Mouse (Mus musculus): ENCODE measurements at regions not wholly inside any gene's neighbourhood (a gene's known extent, or its start where the extent isn't known, plus 50 kb on each side); places are given as distances from the start of the nearest gene placed in this dataset.

DNA sequence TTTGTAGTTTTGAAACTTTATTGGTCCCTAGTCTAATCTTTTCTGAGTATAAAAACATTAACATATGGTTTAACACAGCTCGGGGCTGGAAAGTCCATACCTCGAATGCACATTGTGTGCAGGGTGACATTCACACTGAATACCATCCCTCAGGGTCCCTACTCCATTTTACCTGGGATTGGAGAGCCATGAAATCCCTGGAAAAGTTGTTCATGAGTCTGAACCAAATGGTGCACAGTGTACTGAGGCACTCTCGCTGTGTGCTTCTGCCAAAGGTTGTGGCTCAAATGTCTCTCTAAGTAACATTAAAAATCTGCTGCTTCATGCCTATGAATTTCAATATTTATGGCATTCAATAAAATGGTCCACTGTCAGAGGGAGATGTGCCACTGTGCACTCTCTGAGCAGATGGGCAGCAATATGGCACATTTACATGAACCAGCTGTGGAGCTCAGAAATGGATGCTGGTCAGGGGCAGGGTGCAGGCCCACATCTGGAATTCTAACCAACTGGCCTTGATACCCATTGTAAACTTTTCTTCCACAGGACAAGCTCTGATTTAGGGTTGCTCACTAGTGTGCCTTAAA is 116.7 kb downstream of the Olig3 start:
- H3K27ac ChIP-seq (ENCODE audit: low read depth, low read length), result no peak overlapping the region
- no peak for ATAC-seq (replicated peaks; ENCODE audit: insufficient number of reproducible peaks, low FRiP score, low TSS enrichment)
- H3K36me3 ChIP-seq (ENCODE audit: control insufficient read depth, insufficient read depth, low read length), result no peaks in the 10 kb centered on the region
- H3K4me2 ChIP-seq, result no peak overlapping the region
- H3K27me3 ChIP-seq (ENCODE audit: control insufficient read depth, insufficient read depth, low read length), result no peaks in the 10 kb centered on the region
- H3K9me3 ChIP-seq (replicated peaks; ENCODE audit: control insufficient read depth, low read length), result no peaks in the 10 kb centered on the region
- H3K4me3 ChIP-seq (ENCODE audit: low read depth, low read length), result no peak overlapping the region
- no peaks in the 10 kb centered on the region for H3K4me1 ChIP-seq (ENCODE audit: control insufficient read depth, insufficient read depth, low read length)
- no peak overlapping the region for H3K9ac ChIP-seq (ENCODE audit: low read depth, low read length)
- WGBS (ENCODE audit: insufficient replicate concordance), result 72% methylated on average over 3 of the region's 3 CpGs

DNA sequence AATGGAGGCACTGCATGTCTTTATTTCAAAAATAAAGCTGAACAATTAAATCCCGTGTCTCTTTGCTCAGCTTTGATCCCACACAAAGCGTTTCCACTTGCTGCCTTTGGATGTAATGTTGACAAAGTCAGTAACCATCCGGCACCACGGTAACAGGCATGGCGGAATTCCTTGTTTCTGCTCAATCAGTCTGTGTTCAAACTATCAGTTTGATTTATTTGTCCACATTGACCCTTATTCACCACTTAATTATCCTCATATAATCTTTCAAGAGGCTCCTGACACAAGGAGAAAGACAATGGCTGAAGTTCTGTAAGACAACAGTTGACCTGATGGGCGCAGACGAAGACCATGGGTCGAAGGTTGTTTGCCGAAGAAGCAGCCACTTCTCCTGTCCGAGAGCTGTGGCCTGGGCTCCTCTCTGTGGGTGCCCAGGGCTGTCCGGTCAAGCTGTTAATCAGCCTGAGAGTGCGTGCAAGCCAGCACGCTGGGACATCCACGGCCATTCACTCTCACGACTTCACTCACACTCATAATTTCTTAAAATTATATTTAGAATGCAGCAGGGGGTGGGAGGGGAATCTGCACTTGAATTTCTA is 106.1 kb upstream of the Ifngr1 start:
- H3K27ac ChIP-seq (ENCODE audit: low read depth, low read length), result no peak overlapping the region
- WGBS (ENCODE audit: insufficient replicate concordance), result 79% methylated on average over 15 of the region's 15 CpGs
- H3K27me3 ChIP-seq (ENCODE audit: control insufficient read depth, insufficient read depth, low read length), result no peaks in the 10 kb centered on the region
- H3K4me2 ChIP-seq, result no peak overlapping the region
- no peaks in the 10 kb centered on the region for H3K4me1 ChIP-seq (ENCODE audit: control insufficient read depth, insufficient read depth, low read length)
- H3K9me3 ChIP-seq (replicated peaks; ENCODE audit: control insufficient read depth, low read length), result no peaks in the 10 kb centered on the region
- no peaks in the 10 kb centered on the region for H3K36me3 ChIP-seq (ENCODE audit: control insufficient read depth, insufficient read depth, low read length)
- H3K9ac ChIP-seq (ENCODE audit: low read depth, low read length), result no peak overlapping the region
- no peak for ATAC-seq (replicated peaks; ENCODE audit: insufficient number of reproducible peaks, low FRiP score, low TSS enrichment)
- no peak overlapping the region for H3K4me3 ChIP-seq (ENCODE audit: low read depth, low read length)

DNA sequence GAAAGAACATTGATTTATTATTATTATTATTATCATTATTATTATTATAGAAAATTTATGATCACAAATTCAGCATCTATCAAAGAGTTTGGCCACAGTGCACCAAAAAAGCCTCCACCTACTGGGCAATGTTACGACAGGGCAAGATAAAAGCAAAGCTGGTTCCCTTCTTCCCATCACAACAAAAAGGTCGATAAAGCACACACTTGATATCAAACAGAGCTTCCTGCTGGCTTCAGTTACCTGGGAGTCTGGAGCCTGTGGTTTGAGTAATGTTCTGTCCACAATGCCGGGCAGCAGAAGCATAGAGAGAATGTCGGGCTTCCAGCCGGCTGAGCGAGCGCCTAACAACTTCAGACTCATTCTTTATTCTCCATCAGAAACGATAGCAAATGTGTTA is 101.2 kb upstream of the Ifngr1 start:
- WGBS (ENCODE audit: insufficient replicate concordance), result 44% methylated on average over 8 of the region's 8 CpGs
- H3K4me2 ChIP-seq, result no peak overlapping the region
- H3K9ac ChIP-seq (ENCODE audit: low read depth, low read length), result no peak overlapping the region
- no peaks in the 10 kb centered on the region for H3K36me3 ChIP-seq (ENCODE audit: control insufficient read depth, insufficient read depth, low read length)
- H3K27ac ChIP-seq (ENCODE audit: low read depth, low read length), result no peak overlapping the region
- no peak for ATAC-seq (replicated peaks; ENCODE audit: insufficient number of reproducible peaks, low FRiP score, low TSS enrichment)
- H3K4me1 ChIP-seq (ENCODE audit: control insufficient read depth, insufficient read depth, low read length), result no peaks in the 10 kb centered on the region
- no peaks in the 10 kb centered on the region for H3K9me3 ChIP-seq (replicated peaks; ENCODE audit: control insufficient read depth, low read length)
- no peaks in the 10 kb centered on the region for H3K27me3 ChIP-seq (ENCODE audit: control insufficient read depth, insufficient read depth, low read length)
- no peak overlapping the region for H3K4me3 ChIP-seq (ENCODE audit: low read depth, low read length)

DNA sequence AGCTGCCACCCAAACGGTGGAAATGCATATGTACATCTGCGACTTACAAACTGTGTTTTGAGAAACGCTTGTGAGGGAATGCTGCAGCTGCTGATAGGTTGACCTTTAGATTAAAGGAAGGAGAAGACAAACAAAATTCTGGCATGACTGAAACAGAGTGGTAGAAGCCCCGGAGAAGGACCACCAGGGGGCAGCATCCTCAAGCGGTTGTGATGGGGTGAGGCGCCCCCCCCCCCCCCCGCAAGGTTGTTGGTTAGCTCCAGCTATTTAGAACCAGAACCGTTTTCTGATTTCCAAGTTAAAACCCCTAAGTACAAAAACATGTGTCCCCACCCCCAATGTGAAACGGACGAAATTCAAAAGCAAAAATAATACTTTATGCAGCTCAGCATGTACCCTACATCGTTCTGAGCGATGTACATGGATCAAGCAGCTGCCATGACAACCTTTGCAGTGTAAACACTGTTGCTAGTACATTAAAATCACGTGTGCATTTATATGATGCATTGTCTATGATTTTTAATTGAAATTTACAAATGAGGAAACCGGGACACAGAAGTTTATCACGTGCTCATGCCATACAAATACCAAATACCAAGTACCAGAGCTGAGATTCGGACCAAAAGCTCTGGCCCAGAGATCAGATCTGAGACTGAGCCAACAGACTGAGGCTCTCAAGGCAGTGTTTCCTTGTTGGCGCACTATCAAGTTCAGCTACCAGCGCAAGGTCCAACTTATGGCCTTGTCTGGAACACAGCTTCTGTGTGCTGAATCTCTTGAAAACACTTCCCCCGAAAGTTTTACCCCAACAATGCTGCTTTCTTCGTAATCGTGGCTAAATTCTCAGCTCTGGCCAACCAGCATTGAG is 100.0 kb upstream of the Ifngr1 start:
- Histone ChIP-seq H3K9ac (ENCODE audit: low read depth, low read length) (no peak overlapping the region), H3K4me1 (ENCODE audit: control insufficient read depth, insufficient read depth, low read length) (no peaks in the 10 kb centered on the region), H3K4me3 (ENCODE audit: low read depth, low read length) (no peak overlapping the region), H3K36me3 (ENCODE audit: control insufficient read depth, insufficient read depth, low read length) (no peaks in the 10 kb centered on the region), H3K4me2 (no peak overlapping the region), H3K27ac (ENCODE audit: low read depth, low read length) (no peak overlapping the region), H3K9me3 (replicated peaks; ENCODE audit: control insufficient read depth, low read length) (no peaks in the 10 kb centered on the region), H3K27me3 (ENCODE audit: control insufficient read depth, insufficient read depth, low read length) (no peaks in the 10 kb centered on the region)
- no peak for ATAC-seq (replicated peaks; ENCODE audit: insufficient number of reproducible peaks, low FRiP score, low TSS enrichment)
- WGBS (ENCODE audit: insufficient replicate concordance), result 53% methylated on average over 21 of the region's 21 CpGs

DNA sequence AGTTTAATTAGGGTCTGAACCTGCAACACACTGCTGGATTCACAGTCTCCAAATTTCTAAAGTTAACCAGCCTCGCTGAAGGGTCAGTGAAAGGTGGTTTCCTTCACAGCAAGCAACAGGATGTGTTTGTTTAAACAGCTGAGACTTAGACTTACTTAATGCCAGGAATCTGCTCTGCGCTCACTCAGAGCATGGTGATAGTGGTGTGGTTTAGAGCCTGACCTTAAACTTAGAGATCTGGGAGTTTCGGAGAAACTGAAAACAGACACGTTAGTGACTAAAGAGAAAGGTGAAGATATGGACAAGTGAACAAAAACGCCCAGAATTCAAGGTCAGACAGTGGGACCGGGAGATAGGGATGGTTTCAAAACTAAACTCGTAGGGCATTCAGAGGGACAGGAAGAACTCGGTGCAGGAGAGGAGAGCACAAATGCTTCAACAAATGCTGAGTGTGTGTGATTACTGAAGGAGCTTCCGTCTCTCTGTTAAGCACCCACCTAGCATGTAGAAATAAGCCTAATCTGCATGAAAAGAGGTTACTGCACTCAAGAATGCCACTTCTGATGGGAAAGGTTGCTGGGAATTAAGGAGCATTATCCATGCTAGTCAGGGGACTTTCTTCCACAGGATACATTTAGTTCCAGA is 97.2 kb upstream of the Ifngr1 start:
- peak overlapping the region; percentile 12; the same call in 1 of the 2 replicates for H3K4me3 ChIP-seq (ENCODE audit: low read depth, low read length)
- no peaks in the 10 kb centered on the region for H3K36me3 ChIP-seq (ENCODE audit: control insufficient read depth, insufficient read depth, low read length)
- 8% methylated on average over 9 of the region's 9 CpGs for WGBS (ENCODE audit: insufficient replicate concordance)
- H3K9ac ChIP-seq (ENCODE audit: low read depth, low read length), result 0 out of 2 replicates have a peak overlapping the region, but pooled peaks have one; percentile 28
- no peaks in the 10 kb centered on the region for H3K9me3 ChIP-seq (replicated peaks; ENCODE audit: control insufficient read depth, low read length)
- peak overlapping the region; percentile 52 for H3K4me2 ChIP-seq
- H3K4me1 ChIP-seq (ENCODE audit: control insufficient read depth, insufficient read depth, low read length), result no peaks in the 10 kb centered on the region
- peak overlapping the region; percentile 48 for H3K27ac ChIP-seq (ENCODE audit: low read depth, low read length)
- no peaks in the 10 kb centered on the region for H3K27me3 ChIP-seq (ENCODE audit: control insufficient read depth, insufficient read depth, low read length)
- no peak for ATAC-seq (replicated peaks; ENCODE audit: insufficient number of reproducible peaks, low FRiP score, low TSS enrichment)

DNA sequence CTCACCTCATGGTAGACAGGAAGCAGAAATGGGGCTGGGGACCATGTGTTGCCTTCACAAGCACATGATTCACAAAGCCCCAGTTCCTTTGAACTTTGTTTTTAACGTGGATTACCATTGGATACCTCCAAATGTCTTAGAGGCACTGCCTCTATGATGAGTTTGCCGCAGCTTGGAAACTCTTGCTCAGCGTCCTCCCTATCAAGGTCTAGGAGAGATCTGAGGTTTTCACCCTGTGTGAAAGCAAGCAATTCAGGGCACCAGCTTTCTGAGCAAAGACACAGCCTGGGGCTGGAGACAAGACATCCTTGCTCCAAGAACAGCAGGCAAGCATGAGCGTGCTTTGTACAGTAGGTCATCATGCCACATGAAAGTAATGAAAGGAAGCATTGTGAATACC is 93.6 kb upstream of the Ifngr1 start:
- no peaks in the 10 kb centered on the region for H3K36me3 ChIP-seq (ENCODE audit: control insufficient read depth, insufficient read depth, low read length)
- H3K27me3 ChIP-seq (ENCODE audit: control insufficient read depth, insufficient read depth, low read length), result no peaks in the 10 kb centered on the region
- no peak overlapping the region for H3K4me3 ChIP-seq (ENCODE audit: low read depth, low read length)
- no peak overlapping the region for H3K27ac ChIP-seq (ENCODE audit: low read depth, low read length)
- WGBS (ENCODE audit: insufficient replicate concordance), result 74% methylated on average over 4 of the region's 4 CpGs
- H3K4me1 ChIP-seq (ENCODE audit: control insufficient read depth, insufficient read depth, low read length), result no peaks in the 10 kb centered on the region
- ATAC-seq (replicated peaks; ENCODE audit: insufficient number of reproducible peaks, low FRiP score, low TSS enrichment), result no peak
- no peaks in the 10 kb centered on the region; the same call in 1 of the 2 replicates for H3K9me3 ChIP-seq (replicated peaks; ENCODE audit: control insufficient read depth, low read length)
- no peak overlapping the region for H3K9ac ChIP-seq (ENCODE audit: low read depth, low read length)
- no peak overlapping the region for H3K4me2 ChIP-seq

DNA sequence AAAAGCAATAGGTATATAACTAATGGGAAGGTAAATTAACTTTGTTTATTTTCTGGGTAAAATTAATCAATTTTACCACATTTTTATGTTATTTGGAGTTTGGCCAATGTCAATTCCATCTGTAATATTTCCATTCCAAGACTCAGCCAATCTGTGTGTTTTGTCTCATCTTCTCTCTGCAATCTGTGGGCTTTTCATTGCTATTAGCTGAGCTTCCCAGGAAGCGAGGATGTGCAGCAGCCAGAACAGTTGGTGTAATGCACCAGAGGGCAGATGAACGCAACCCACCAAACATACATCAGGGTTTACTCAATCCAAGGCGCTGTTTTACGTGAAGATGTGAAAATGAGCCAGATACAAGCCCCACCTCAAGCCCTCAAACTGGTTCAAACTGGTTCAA is 88.9 kb upstream of the Ifngr1 start:
- 83% methylated on average over 4 of the region's 4 CpGs for WGBS (ENCODE audit: insufficient replicate concordance)
- Histone ChIP-seq H3K27ac (ENCODE audit: low read depth, low read length) (no peak overlapping the region), H3K4me1 (ENCODE audit: control insufficient read depth, insufficient read depth, low read length) (no peaks in the 10 kb centered on the region; the same call in 1 of the 2 replicates), H3K27me3 (ENCODE audit: control insufficient read depth, insufficient read depth, low read length) (no peaks in the 10 kb centered on the region), H3K9ac (ENCODE audit: low read depth, low read length) (no peak overlapping the region), H3K4me2 (no peak overlapping the region), H3K9me3 (replicated peaks; ENCODE audit: control insufficient read depth, low read length) (no peaks in the 10 kb centered on the region; the same call in 1 of the 2 replicates), H3K4me3 (ENCODE audit: low read depth, low read length) (no peak overlapping the region), H3K36me3 (ENCODE audit: control insufficient read depth, insufficient read depth, low read length) (no peaks in the 10 kb centered on the region)
- no peak for ATAC-seq (replicated peaks; ENCODE audit: insufficient number of reproducible peaks, low FRiP score, low TSS enrichment)

DNA sequence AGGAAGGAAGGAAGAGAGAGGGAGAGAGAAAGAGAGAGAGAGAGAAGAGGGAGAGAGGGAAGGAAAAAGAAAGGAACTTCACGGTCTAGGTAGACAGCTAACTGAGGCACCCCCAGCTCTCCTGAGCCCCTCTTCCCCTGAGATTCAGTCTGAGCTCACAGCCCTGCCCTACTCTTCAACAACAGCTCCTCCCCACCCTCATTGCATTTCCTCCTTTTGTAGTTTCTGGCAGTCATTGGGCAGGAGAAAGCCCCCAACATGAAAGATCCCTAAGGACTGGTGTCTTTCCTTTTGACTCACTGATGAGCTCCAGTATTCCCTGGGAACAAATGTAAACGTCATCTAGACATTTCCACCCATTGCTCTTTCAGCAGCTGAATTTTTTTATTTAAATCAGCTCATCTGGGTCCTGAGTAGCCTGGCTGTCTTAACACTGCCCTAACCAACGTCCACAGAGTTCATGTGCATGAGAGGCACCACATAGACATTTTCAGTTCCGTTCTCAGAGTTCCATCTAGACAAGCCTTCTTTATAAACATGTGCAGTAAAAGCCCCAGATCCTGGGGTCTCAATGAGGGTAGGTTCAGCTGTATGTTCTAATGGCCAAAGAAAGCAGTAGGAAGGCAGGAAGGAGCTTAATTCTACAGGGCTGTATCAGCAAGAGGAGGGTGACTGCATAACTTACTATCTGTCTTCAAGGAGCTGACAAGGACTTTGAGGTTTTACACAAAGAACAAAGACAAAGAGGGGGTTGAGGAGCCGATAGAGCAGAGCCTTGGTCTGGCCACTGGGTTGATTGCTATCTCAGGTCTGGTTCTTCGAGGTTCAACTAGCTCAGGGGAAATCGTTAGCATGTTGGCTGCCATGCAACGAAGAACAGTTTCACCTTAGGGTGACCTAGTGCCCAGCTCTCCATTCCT is 87.6 kb upstream of the Ifngr1 start:
- Histone ChIP-seq H3K4me2 (no peak overlapping the region), H3K36me3 (ENCODE audit: control insufficient read depth, insufficient read depth, low read length) (no peaks in the 10 kb centered on the region), H3K27ac (ENCODE audit: low read depth, low read length) (no peak overlapping the region), H3K27me3 (ENCODE audit: control insufficient read depth, insufficient read depth, low read length) (no peaks in the 10 kb centered on the region), H3K9ac (ENCODE audit: low read depth, low read length) (no peak overlapping the region), H3K4me1 (ENCODE audit: control insufficient read depth, insufficient read depth, low read length) (no peaks in the 10 kb centered on the region; the same call in 1 of the 2 replicates), H3K9me3 (replicated peaks; ENCODE audit: control insufficient read depth, low read length) (no peaks in the 10 kb centered on the region; the same call in 1 of the 2 replicates), H3K4me3 (ENCODE audit: low read depth, low read length) (no peak overlapping the region)
- ATAC-seq (replicated peaks; ENCODE audit: insufficient number of reproducible peaks, low FRiP score, low TSS enrichment), result no peak
- WGBS (ENCODE audit: insufficient replicate concordance), result 40% methylated on average over 8 of the region's 8 CpGs

All from heart, embryonic 11.5 days (tissue).